Mouse (Mus musculus): Measurements from ENCODE around the gene Cytip.

GRCm38 (mm10) chr2:58156108-58156415 is 39.3 kb downstream of the Cytip start:
- no peak for TF ChIP-seq CTCF (IDR thresholded peaks at IDR 0.05 in 2 of 3, conservative IDR thresholded peaks at IDR 0.05 in 1 of 3; ENCODE audit: control insufficient read depth in 1 of 3, insufficient read depth in 1 of 3, low read depth in 2 of 3, low read length in 3 of 3, poor library complexity in 1 of 3, severe bottlenecking in 1 of 3)
- TF ChIP-seq HCFC1 (IDR thresholded peaks at IDR 0.05; ENCODE audit: low read depth, low read length), result no peak
- TF ChIP-seq SMC3 (IDR thresholded peaks at IDR 0.05; ENCODE audit: low read depth, low read length), result no peak
- TF ChIP-seq CHD2 (IDR thresholded peaks at IDR 0.05; ENCODE audit: low read length), result no peak
- no peak for TF ChIP-seq TCF12 (IDR thresholded peaks at IDR 0.05; ENCODE audit: low read depth, low read length)
- TF ChIP-seq BHLHE40 (IDR thresholded peaks at IDR 0.05; ENCODE audit: borderline replicate concordance, low read depth, low read length), result no peak
- no peak for TF ChIP-seq POLR2A (IDR thresholded peaks at IDR 0.05; ENCODE audit: control insufficient read depth in 1 of 2, insufficient read depth in 1 of 2, low read depth in 1 of 2, low read length in 2 of 2, poor library complexity in 1 of 2)
- no peak for TF ChIP-seq E2F4 (IDR thresholded peaks at IDR 0.05; ENCODE audit: borderline replicate concordance, low read depth, low read length)
- no peak for TF ChIP-seq GATA1 (IDR thresholded peaks at IDR 0.05; ENCODE audit: low read depth, low read length)
- no peak for TF ChIP-seq MYB (IDR thresholded peaks at IDR 0.05; ENCODE audit: low read depth, low read length)
- no peak for TF ChIP-seq GABPA (IDR thresholded peaks at IDR 0.05; ENCODE audit: low read depth, low read length)
- TF ChIP-seq POLR2AphosphoS5 (IDR thresholded peaks at IDR 0.05; ENCODE audit: borderline replicate concordance, low read depth, low read length), result no peak
- no peak for TF ChIP-seq MYC (IDR thresholded peaks at IDR 0.05; ENCODE audit: low read depth, low read length)
